Mouse (Mus musculus) adrenal gland, adult (tissue): ENCODE measurements at regions not wholly inside any gene's neighbourhood (a gene's known extent, or its start where the extent isn't known, plus 50 kb on each side); places are given as distances from the start of the nearest gene placed in this dataset.

Source experiments
- DNase-seq, 2 experiments: peaks; one replicate each; pipeline ENCODE4 v3.0.0; 2022 to 2023; ENCODE audit warnings: low spot score in 1 of 2; ENCODE audit not compliant: inconsistent age in 2 of 2

- no peak for DNase-seq
These were observed 153.8 kb upstream of the Kcnh8 start for GRCm38 (mm10) chr17:52448701-52449100.

- no peak for DNase-seq
These were observed 143.1 kb upstream of the Kcnh8 start for GRCm38 (mm10) chr17:52459303-52459996.

GRCm38 (mm10) chr17:52459997-52460387 lies 142.5 kb upstream of the Kcnh8 start:
- DNase-seq = no peak

- no peak for DNase-seq
These were observed 141.2 kb upstream of the Kcnh8 start for GRCm38 (mm10) chr17:52461264-52461663.

GRCm38 (mm10) chr17:52461709-52462141 lies 140.8 kb upstream of the Kcnh8 start:
- peak; percentile 5 to 58 for DNase-seq

GRCm38 (mm10) chr17:52462361-52462760 lies 140.1 kb upstream of the Kcnh8 start:
- DNase-seq = no peak

GRCm38 (mm10) chr17:52468464-52468863 lies 134.0 kb upstream of the Kcnh8 start:
- DNase-seq = no peak

GRCm38 (mm10) chr17:52479327-52480086 lies 123.0 kb upstream of the Kcnh8 start:
- no peak for DNase-seq

- no peak for DNase-seq
These were observed 122.3 kb upstream of the Kcnh8 start for GRCm38 (mm10) chr17:52480087-52480638.

GRCm38 (mm10) chr17:52506760-52507159 lies 95.7 kb upstream of the Kcnh8 start:
- DNase-seq = no peak

GRCm38 (mm10) chr17:52530260-52530659 lies 72.2 kb upstream of the Kcnh8 start:
- no peak for DNase-seq
